Mouse (Mus musculus) gastrocnemius, postnatal 14 days (tissue): ENCODE data around the gene Cyct. TPM values are rescaled to one million over a fixed set of nuclear protein-coding genes. Genes with fewer than 3 reads are reported as not detected.

Source experiments
- DNase-seq: peaks from one replicate; pipeline ENCODE4 v3.0.0; 2021; ENCODE audit warnings: mixed read lengths
- intact Hi-C: fragments of 180-260 bp; cut with DNase I; formaldehyde crosslinking; loops from one replicate; pipeline ENCODE4 v1.15.1; 2025; ENCODE audit warnings: low total_unique reads
- long read RNA-seq, 2 experiments: library from polyadenylated mRNA; stranded (forward); transcript quantifications; one replicate each; pipeline ENCODE4 v2.0.0; 2021
- total RNA-seq, 2 experiments: library from RNA; stranded (reverse); gene quantifications; 2 replicates each; pipeline ENCODE4 v1.2.3; 2021

Gene Cyct
- not detected for total RNA-seq
- long read RNA-seq, experiment 1 = 0 reads
- long read RNA-seq, experiment 2 = 0 reads

DNA sequence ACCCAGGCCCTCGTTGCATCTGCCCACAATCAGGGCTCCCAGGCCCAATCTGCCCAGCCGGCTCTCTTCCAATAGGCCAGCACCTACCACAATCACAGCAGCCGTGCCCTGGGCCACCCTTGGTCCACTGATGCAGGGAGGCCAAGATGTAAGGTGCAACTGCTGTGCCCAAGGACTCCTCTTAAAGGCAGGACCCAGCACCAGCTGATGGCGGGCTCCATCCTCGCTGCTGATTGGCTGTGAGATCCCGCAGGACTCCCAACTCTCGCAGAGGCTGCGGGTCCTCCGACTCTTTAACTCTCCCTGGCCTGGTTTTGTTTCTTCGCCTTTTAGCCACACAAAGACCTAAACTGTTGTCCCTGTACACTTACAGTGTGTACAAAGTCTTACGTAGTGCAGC is at the start of gene Cyct:
Cyct (minus strand) TSS at position 225 of the 400 bp plus-strand sequence.
- DNase-seq = no peak
- intact Hi-C loops = loop anchor here (10.0 kb wide), 1 partner anchor 105 kb away; no protein-coding TSS in a partner anchor

DNA sequence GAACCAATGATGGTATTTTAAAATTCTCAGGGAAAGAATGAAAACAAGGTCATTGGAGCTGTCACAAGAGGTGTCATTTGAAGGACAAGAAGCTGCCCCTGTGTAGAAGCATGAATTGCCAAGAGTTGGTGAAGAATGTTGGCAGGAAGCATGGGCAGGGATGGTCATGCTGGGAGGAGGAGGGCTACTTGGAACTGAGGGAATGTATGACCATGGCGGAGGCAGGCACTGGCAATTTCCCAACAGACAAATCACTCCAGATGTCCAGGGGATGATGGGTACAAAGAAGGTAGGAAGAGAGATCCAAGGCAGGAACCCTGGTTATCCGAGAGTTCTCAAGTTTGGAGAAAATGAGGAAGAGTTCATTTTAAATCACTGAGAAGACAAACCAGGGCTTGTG is 49.7 kb upstream of the Cyct start:
- DNase-seq = no peak
- intact Hi-C loops = loop anchor here (10.0 kb wide), 1 partner anchor 115 kb away; no protein-coding TSS in a partner anchor

DNA sequence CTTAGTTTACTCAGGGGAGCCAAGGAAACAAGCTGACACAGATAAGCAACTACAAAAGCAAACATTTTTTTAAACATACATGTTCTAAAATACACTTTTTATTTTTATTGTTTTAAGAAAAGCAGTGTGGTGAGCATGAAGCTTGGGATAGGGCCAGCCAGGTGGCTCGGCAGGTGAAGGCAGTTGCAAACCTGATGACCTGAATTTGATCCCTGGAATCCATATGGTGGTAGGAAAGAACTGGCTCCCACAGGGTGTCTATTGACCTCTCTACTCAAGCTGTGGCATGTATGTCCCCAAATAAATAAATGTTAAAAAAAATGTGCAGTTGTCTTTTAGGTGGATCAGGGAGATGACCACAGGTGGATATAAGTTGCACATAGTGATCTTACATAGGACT is 49.3 kb upstream of the Cyct start:
- no peak for DNase-seq
- intact Hi-C loops = loop anchor here (10.0 kb wide), 1 partner anchor 115 kb away; no protein-coding TSS in a partner anchor

- intact Hi-C loops = loop anchor here (10.0 kb wide), 1 partner anchor 118 kb away; no protein-coding TSS in a partner anchor
- DNase-seq = peak; percentile 72
Measured at GRCm38 (mm10) chr2:76406937-76407441, 46.7 kb upstream of the Cyct start.

GRCm38 (mm10) chr2:76406151-76406936 is 46.1 kb upstream of the Cyct start, which contains the start of gene Osbpl6:
Gene Osbpl6, plus strand, starts transcription at chr2:76406508.
- peak; percentile 76 for DNase-seq
- intact Hi-C loops = loop anchor here (10.0 kb wide), 1 partner anchor 118 kb away; no protein-coding TSS in a partner anchor

- DNase-seq = no peak
- intact Hi-C loops = loop anchor here (10.0 kb wide), 1 partner anchor 119 kb away; no protein-coding TSS in a partner anchor
Measured at GRCm38 (mm10) chr2:76405596-76406150, 45.4 kb upstream of the Cyct start.

DNA sequence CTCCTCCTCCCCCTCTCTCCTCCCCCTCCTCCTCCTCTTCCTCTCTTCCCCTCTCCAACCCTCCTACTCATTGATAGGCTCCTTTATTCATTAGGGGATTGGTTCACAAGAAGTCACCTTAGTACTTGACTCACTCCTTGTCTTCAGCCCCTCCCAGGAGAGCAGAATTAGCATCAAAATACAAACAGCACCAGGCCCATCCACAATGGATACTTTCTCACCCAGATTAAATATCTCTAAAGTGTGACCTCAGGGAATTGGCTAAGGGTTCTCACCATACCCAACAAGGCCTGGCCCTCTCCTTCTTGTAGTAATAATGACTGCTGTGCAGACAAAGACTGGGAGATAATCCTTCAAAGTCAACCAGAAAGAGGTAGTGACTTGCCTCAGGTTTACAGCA is 39.9 kb upstream of the Cyct start:
- no peak for DNase-seq
- intact Hi-C loops = loop anchor here (10.0 kb wide), 1 partner anchor 125 kb away; no protein-coding TSS in a partner anchor

- no peak for DNase-seq
- intact Hi-C loops = no loop called here
Measured at GRCm38 (mm10) chr2:76386531-76386930, 26.3 kb upstream of the Cyct start.

- intact Hi-C loops = no loop called here
- DNase-seq = no peak
Measured at GRCm38 (mm10) chr2:76378646-76379045, 18.4 kb upstream of the Cyct start.

DNA sequence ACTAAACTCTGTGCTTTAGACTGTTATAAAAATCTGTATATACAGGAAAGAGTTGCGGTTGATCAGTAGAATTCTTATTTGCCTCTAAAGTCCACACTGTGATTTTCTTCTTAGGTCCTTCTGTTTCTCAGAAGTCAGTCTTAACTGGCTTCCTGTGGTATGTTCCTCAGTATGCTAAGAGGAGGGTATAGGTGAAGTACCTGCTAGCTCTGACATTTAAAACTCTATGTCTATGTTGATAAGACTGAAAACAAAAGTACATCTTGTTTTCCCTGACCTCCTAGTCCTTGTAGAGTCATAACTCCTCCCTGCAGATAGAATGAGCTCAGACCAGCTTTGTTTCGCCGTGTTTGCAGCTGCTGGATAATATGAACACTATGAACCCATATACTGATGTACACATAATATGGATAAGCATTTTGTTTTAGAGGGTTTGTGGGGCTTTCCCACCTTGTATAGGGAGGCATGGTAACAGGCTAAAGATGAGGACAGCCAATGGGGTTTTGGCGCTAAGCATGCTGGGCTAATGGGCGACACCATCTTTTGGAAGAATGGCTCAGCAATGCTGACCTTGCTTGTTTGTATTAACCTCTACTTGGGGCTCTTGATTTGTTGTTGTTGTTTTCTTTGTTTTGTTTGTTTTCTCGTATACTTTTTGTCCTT is 14.4 kb upstream of the Cyct start:
- intact Hi-C loops = no loop called here

DNA sequence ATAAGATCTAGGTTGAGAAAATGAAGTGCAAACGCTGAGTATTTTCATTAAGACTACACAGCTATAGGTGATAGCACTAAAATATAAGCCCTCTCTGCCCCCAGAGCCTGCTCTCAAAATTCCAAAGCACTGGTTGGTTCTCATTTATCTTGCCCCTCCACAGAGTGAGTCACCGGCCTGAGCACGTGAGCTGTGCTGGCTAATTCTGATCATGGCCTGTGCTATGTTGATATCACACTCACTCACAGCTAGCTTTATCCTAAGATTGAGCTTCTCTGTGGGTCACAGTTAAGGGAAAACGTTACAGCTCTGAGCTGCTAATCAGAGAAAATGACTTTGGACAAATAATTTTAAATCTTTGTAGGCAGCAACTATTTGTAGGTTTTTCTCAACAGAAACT is 12.0 kb upstream of the Cyct start:
- intact Hi-C loops = no loop called here
- no peak for DNase-seq

More for the DNA sequence above, 14.4 kb upstream of the Cyct start:
- no peak for DNase-seq

GRCm38 (mm10) chr2:76370656-76370922 is 10.3 kb upstream of the Cyct start:
- intact Hi-C loops = no loop called here
- no peak for DNase-seq

DNA sequence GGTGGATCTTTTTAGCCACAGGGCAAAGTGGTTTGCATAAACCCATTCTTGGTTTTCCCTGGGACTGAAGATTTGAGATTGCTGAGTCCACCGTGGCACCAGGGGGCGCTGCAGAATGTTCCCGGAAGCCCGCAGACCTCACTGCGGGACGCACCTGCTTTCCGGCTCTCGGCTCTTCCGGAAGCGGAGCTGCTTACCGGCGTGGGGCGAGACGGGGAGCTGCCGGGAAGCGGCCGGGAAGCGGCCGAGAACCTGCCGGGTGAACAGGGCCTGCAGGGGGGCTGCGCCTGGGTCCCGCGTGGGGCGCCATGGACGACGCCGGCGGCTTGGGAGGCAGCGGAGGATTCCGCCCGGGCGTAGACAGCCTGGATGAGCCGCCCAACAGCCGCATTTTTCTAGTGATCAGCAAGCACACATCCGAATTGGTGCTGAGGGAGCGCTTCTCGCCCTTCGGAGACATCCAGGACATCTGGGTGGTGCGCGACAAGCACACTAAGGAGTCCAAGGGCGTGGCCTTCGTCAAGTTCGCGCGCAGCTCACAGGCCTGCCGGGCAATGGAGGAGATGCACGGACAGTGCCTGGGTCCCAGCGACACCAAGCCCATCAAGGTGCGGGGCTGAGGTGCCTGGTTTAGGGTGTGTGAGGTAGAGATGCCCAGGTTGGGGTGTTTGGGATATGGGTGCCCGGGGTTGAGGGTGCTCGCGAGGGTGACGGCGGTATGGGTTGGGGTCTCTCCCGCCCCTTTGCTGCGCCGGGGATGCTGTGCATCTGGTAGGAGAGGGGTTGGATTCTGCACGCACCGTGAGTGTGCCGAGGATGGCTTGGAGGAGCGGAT is 9.8 kb upstream of the Cyct start, which contains the start of gene Rbm45:
Rbm45 (plus strand) TSS at position 164 of the 835 bp plus-strand sequence.
- intact Hi-C loops = loop anchor here (5.0 to 10.0 kb wide), 2 partner anchors 115 to 247 kb away; no protein-coding TSS in a partner anchor
- peak; percentile 87 for DNase-seq

DNA sequence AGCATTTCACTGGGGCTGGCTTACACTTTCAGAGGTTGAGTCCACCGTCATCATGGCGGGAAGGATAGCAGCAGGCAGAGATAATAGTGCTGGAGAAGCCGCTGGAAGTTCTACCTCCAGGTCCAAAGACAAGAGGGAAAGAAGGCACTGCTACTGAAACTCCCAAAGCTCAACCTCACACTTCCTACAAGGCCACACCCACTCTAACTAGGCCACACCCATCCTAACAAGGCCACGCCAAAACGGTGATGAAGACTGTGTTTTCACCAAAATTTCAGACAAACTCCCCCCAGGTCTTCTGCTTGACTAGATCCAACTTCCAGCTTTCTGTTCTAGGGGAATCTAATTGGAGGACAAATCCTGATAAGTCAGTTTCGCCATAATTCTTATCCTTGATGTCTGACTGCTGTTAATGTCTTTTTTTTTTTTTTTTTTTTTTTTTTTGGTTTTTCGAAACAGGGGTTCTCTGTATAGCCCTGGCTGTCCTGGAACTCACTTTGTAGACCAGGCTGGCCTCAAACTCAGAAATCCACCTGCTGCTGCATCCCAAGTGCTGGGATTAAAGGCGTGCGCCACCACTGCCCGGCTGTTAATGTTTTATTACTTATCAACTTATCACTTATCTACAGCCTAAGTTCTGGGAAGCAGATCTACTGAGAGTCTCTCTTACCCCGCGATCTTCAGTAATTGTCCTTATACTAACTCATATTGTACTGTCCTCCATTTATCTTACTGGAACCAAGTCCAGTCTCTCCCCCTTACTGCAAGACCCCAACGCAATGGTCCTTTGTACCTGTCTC is 8.8 kb upstream of the Cyct start:
- no peak for DNase-seq

DNA sequence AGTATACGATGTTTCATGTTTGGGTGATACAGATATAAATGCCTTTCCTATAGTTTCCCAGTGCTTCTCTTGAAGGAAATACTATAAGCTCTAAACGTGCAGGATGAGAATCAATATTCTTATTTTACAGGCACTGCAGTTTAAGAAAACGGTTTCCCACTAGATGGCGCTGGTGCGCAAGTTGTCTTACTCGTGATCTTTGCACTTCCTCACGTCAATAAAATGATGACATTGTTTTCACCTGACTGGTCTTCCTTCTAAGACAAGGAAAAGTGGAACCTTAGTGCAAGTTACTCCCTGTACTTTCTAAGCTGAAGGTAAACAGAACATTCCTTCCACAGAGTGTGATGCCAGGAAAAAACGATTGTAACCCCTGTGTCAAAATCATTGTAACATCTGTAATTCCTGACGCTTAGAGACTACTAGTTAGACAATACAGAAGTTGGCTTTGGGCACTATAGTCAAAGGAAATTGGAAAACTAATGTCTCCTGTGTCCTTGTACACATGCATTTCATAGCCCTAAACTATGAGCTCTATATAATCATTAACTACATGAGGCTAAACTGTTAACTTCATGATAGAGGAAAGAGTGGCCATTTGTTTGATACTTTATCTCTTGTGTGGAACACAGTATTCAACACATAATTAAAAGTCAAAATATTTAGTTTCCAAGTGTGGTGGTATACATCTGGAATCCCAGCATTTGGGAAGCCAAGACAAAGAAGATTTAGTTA is 7.1 kb upstream of the Cyct start:
- intact Hi-C loops = loop anchor here (5.0 to 10.0 kb wide), 2 partner anchors 113 to 250 kb away; no protein-coding TSS in a partner anchor

More for the DNA sequence above, 8.8 kb upstream of the Cyct start:
- intact Hi-C loops = loop anchor here (5.0 to 10.0 kb wide), 2 partner anchors 114 to 248 kb away; no protein-coding TSS in a partner anchor

DNA sequence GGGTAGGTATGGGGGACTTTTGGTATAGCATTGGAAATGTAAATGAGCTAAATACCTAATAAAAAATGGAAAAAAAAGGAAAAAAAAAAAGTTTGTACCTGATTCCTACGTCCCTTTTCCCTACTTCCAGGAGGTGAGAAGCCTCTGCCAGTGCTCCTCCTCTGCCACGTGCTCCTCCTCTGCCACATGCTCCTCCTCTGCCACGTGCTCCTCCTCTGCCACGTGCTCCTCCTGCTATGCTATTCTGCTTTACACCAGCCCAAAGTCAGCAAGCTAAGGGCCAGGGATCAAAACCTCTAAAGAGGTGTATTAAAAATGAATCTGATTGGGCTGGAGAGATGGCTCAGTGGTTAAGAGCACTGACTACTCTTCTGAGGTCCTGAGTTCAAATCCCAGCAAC is 5.6 kb upstream of the Cyct start:
- no peak for DNase-seq
- intact Hi-C loops = loop anchor here (5.0 to 10.0 kb wide), 2 partner anchors 111 to 251 kb away; no protein-coding TSS in a partner anchor

More for the DNA sequence above, 7.1 kb upstream of the Cyct start:
- peak; percentile 68 for DNase-seq

DNA sequence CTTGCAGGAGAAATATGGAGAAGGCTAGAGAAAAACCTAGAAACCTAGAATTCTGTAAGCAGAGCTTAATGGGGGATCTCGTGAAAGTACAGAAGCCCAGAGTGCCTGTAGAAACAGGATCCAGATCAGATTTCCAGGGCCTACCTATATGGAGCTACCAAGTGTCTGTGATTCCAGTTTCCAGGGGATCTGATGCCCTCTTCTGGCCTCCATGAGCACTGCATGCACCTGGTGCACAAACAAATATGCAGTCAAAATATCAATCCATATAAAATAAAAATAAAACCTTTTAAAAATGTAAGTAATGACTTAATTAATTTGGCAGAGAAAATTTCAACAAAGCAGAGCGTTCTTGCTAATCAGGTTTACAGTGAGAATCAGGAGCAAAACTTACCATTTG is 1.9 kb upstream of the Cyct start:
- intact Hi-C loops = loop anchor here (10.0 kb wide), 1 partner anchor 107 kb away; no protein-coding TSS in a partner anchor

More for the DNA sequence above, 1.9 kb upstream of the Cyct start:
- DNase-seq = no peak
